Mouse (Mus musculus): ENCODE measurements at regions not wholly inside any gene's neighbourhood (a gene's known extent, or its start where the extent isn't known, plus 50 kb on each side); places are given as distances from the start of the nearest gene placed in this dataset.
"Not testable (repeated sequence)": the region's sequence is repeated elsewhere in the genome, so short reads cannot be mapped to it uniquely, and the experiment has no call there.

GRCm38 (mm10) chr3:18744216-18744615 is 796.0 kb downstream of the Cypt12 start:
- DNase-seq, result no peak

GRCm38 (mm10) chr3:18746206-18746605 is 798.0 kb downstream of the Cypt12 start:
- no peak for DNase-seq

GRCm38 (mm10) chr3:18746898-18747297 is 798.7 kb downstream of the Cypt12 start:
- DNase-seq, result no peak

- no peak for DNase-seq
These were observed 803.5 kb downstream of the Cypt12 start for GRCm38 (mm10) chr3:18751660-18752259.

GRCm38 (mm10) chr3:18764301-18765078 is 816.3 kb downstream of the Cypt12 start:
- peak; percentile 28 for DNase-seq

GRCm38 (mm10) chr3:18778481-18778880 is 830.3 kb downstream of the Cypt12 start:
- DNase-seq, result no peak

- DNase-seq, result no peak
These were observed 839.4 kb downstream of the Cypt12 start for GRCm38 (mm10) chr3:18787531-18788176.

GRCm38 (mm10) chr3:18802794-18803193 is 825.7 kb downstream of the 1700064H15Rik start:
- DNase-seq, result no peak

GRCm38 (mm10) chr3:18828788-18829320 is 799.6 kb downstream of the 1700064H15Rik start:
- not testable (repeated sequence) for DNase-seq

- DNase-seq, result no peak
These were observed 760.2 kb downstream of the 1700064H15Rik start for GRCm38 (mm10) chr3:18868117-18868739.

- DNase-seq, result no peak
These were observed 759.7 kb downstream of the 1700064H15Rik start for GRCm38 (mm10) chr3:18868758-18869157.

GRCm38 (mm10) chr3:18877060-18877459 is 751.4 kb downstream of the 1700064H15Rik start:
- DNase-seq, result no peak

GRCm38 (mm10) chr3:18877572-18877971 is 750.9 kb downstream of the 1700064H15Rik start:
- no peak for DNase-seq

GRCm38 (mm10) chr3:18881186-18881585 is 747.3 kb downstream of the 1700064H15Rik start:
- DNase-seq, result no peak

GRCm38 (mm10) chr3:18892813-18893212 is 735.7 kb downstream of the 1700064H15Rik start:
- DNase-seq, result no peak

- DNase-seq, result peak; percentile 15
These were observed 722.7 kb downstream of the 1700064H15Rik start for GRCm38 (mm10) chr3:18905769-18906168.

GRCm38 (mm10) chr3:18906210-18906609 is 722.3 kb downstream of the 1700064H15Rik start:
- DNase-seq, result no peak

- DNase-seq, result no peak
These were observed 719.7 kb downstream of the 1700064H15Rik start for GRCm38 (mm10) chr3:18908737-18909136.

GRCm38 (mm10) chr3:18928401-18929104 is 699.9 kb downstream of the 1700064H15Rik start:
- DNase-seq, result no peak

GRCm38 (mm10) chr3:18929105-18929492 is 699.4 kb downstream of the 1700064H15Rik start:
- DNase-seq, result no peak

GRCm38 (mm10) chr3:18932983-18933726 is 695.3 kb downstream of the 1700064H15Rik start:
- DNase-seq, result no peak

GRCm38 (mm10) chr3:18934891-18935290 is 693.6 kb downstream of the 1700064H15Rik start:
- no peak for DNase-seq
